Mouse (Mus musculus) liver, embryonic 13.5 days (tissue): ENCODE results near the gene Fam71a. TPM values are rescaled to one million over a fixed set of nuclear protein-coding genes. Genes with fewer than 3 reads are reported as not detected.

Experiments
- ATAC-seq: fragments of 200-750 bp; cut with Nextera tagmentation; 2 replicates; pipeline ENCODE4 v1.8.0; 2017; ENCODE audit warnings: low read depth, mild to moderate bottlenecking, moderate number of reproducible peaks, moderate library complexity
- DNase-seq: peaks from one replicate; pipeline ENCODE4 v3.0.0; 2022
- H3K27ac ChIP-seq: fragments of 300-500 bp; sonication (generic); 2 replicates; pipeline ENCODE4 v1.5.1; 2015; ENCODE audit warnings: moderate library complexity, mild to moderate bottlenecking, inconsistent platforms
- H3K27me3 ChIP-seq: fragments of 300-500 bp; sonication (generic); 2 replicates; pipeline ENCODE4 v1.6.1; 2015; ENCODE audit warnings: mild to moderate bottlenecking, inconsistent platforms
- H3K36me3 ChIP-seq: fragments of 300-500 bp; sonication (generic); 2 replicates; pipeline ENCODE4 v1.6.1; 2015; ENCODE audit warnings: mild to moderate bottlenecking, inconsistent platforms
- H3K4me1 ChIP-seq: fragments of 300-500 bp; sonication (generic); replicated peaks from 2 replicates; pipeline ENCODE4 v1.6.1; 2015; ENCODE audit warnings: inconsistent platforms
- H3K4me2 ChIP-seq: fragments of 300-500 bp; sonication (generic); 2 replicates; pipeline ENCODE4 v1.6.1; 2015; ENCODE audit warnings: inconsistent platforms, mild to moderate bottlenecking, moderate library complexity
- H3K4me3 ChIP-seq: fragments of 300-500 bp; sonication (generic); replicated peaks from 2 replicates; pipeline ENCODE4 v1.5.1; 2015; ENCODE audit warnings: mild to moderate bottlenecking, inconsistent platforms
- H3K9ac ChIP-seq: fragments of 300-500 bp; sonication (generic); 2 replicates; pipeline ENCODE4 v1.6.1; 2015; ENCODE audit warnings: mild to moderate bottlenecking, inconsistent platforms
- H3K9me3 ChIP-seq: fragments of 300-500 bp; sonication (generic); replicated peaks from 2 replicates; pipeline ENCODE4 v1.6.1; 2016; ENCODE audit warnings: inconsistent platforms
- WGBS: fragments of 180-500 bp; shearing (Covaris S2); methylation state at CpG from one replicate; pipeline ENCODE4 v1.1.7; 2015; ENCODE audit not compliant: insufficient replicate concordance; 5-methylcytosine and 5-hydroxymethylcytosine counted together
- polyA plus RNA-seq: library from polyadenylated mRNA; unstranded; fragments of >200 nt; fragmentation: Nextera tagmentation; extraction: Ambion mirVana; gene quantifications from 2 replicates; pipeline ENCODE4 v1.2.1, GENCODE M21; 2015

Gene Fam71a
- polyA plus RNA-seq = not detected in 2 replicates

GRCm38 (mm10) chr1:191164717-191165116, at the start of gene Fam71a:
Gene Fam71a, minus strand, starts transcription at chr1:191164817.
- Histone ChIP-seq H3K4me2 (no peak within 1 kb of the TSS), H3K4me1 (no peaks in the 10 kb centered on the region), H3K36me3 (no peaks in the 10 kb centered on the region), H3K27me3 (no peaks in the 10 kb centered on the region), H3K27ac (no peak within 1 kb of the TSS), H3K9me3 (peaks cover 4% of the 10 kb centered on the region; the same call in 1 of the 2 replicates), H3K4me3 (no peak within 1 kb of the TSS), H3K9ac (no peak within 1 kb of the TSS)
- ATAC-seq (no peak), DNase-seq (no peak)
- WGBS = 56% methylated on average over 3 of the region's 3 CpGs

- no peaks in the 10 kb centered on the region for H3K9me3 ChIP-seq
- no peak overlapping the region for H3K9ac ChIP-seq
- ATAC-seq (no peak), DNase-seq (no peak)
- WGBS = 34% methylated on average over 2 of the region's 2 CpGs
- no peaks in the 10 kb centered on the region for H3K36me3 ChIP-seq
- no peak overlapping the region for H3K4me2 ChIP-seq
- no peak overlapping the region for H3K27ac ChIP-seq
- peaks cover 32% of the 10 kb centered on the region for H3K27me3 ChIP-seq
- H3K4me1 ChIP-seq = no peaks in the 10 kb centered on the region
- no peak overlapping the region for H3K4me3 ChIP-seq
Measured at GRCm38 (mm10) chr1:191211096-191211495, 46.5 kb upstream of the Fam71a start.

GRCm38 (mm10) chr1:191205791-191206190, 41.2 kb upstream of the Fam71a start:
- DNase-seq = no peak
- no peak for ATAC-seq
- Histone ChIP-seq H3K4me3 (no peak overlapping the region), H3K4me2 (no peak overlapping the region), H3K36me3 (no peaks in the 10 kb centered on the region), H3K27ac (no peak overlapping the region), H3K4me1 (no peaks in the 10 kb centered on the region), H3K9ac (no peak overlapping the region), H3K27me3 (peaks cover 34% of the 10 kb centered on the region; the same call in 1 of the 2 replicates), H3K9me3 (no peaks in the 10 kb centered on the region)
- WGBS = 50% methylated on average over 5 of the region's 5 CpGs

- ATAC-seq (no peak), DNase-seq (no peak)
- no peaks in the 10 kb centered on the region for H3K4me1 ChIP-seq
- H3K9ac ChIP-seq = no peak overlapping the region
- H3K4me2 ChIP-seq = no peak overlapping the region
- peaks cover 33% of the 10 kb centered on the region; the same call in 1 of the 2 replicates for H3K27me3 ChIP-seq
- no peak overlapping the region for H3K27ac ChIP-seq
- 54% methylated on average over 5 of the region's 5 CpGs for WGBS
- no peaks in the 10 kb centered on the region for H3K9me3 ChIP-seq
- H3K4me3 ChIP-seq = no peak overlapping the region
- no peaks in the 10 kb centered on the region for H3K36me3 ChIP-seq
Measured at GRCm38 (mm10) chr1:191204876-191205275, 40.3 kb upstream of the Fam71a start.

- no peak for ATAC-seq
- WGBS = 68% methylated on average over 2 of the region's 2 CpGs
Measured at GRCm38 (mm10) chr1:191203496-191203895, 38.9 kb upstream of the Fam71a start.

GRCm38 (mm10) chr1:191202208-191202952, 37.8 kb upstream of the Fam71a start:
- DNase-seq = no peak
- H3K9ac ChIP-seq = no peak overlapping the region
- 66% methylated on average over 11 of the region's 11 CpGs for WGBS

More at GRCm38 (mm10) chr1:191203496-191203895, 38.9 kb upstream of the Fam71a start:
- Histone ChIP-seq H3K4me3 (no peak overlapping the region), H3K4me2 (no peak overlapping the region), H3K27ac (no peak overlapping the region), H3K27me3 (peaks cover 28% of the 10 kb centered on the region; the same call in 1 of the 2 replicates), H3K9me3 (no peaks in the 10 kb centered on the region), H3K9ac (no peak overlapping the region), H3K4me1 (no peaks in the 10 kb centered on the region), H3K36me3 (no peaks in the 10 kb centered on the region)
- DNase-seq = no peak

GRCm38 (mm10) chr1:191200816-191201602, 36.4 kb upstream of the Fam71a start:
- no peak for ATAC-seq
- H3K4me1 ChIP-seq = 0 out of 2 replicates have a peak, but pooled peaks cover 4% of the 10 kb centered on the region
- H3K9ac ChIP-seq = no peak overlapping the region
- H3K4me3 ChIP-seq = no peak overlapping the region
- H3K4me2 ChIP-seq = no peak overlapping the region
- no peaks in the 10 kb centered on the region for H3K9me3 ChIP-seq
- no peak overlapping the region for H3K27ac ChIP-seq
- H3K36me3 ChIP-seq = no peaks in the 10 kb centered on the region
- WGBS = 47% methylated on average over 9 of the region's 9 CpGs
- DNase-seq = no peak
- peaks cover 24% of the 10 kb centered on the region; the same call in 1 of the 2 replicates for H3K27me3 ChIP-seq

More at GRCm38 (mm10) chr1:191202208-191202952, 37.8 kb upstream of the Fam71a start:
- Histone ChIP-seq H3K4me1 (0 out of 2 replicates have a peak, but pooled peaks cover 4% of the 10 kb centered on the region), H3K4me2 (no peak overlapping the region), H3K9me3 (no peaks in the 10 kb centered on the region), H3K36me3 (no peaks in the 10 kb centered on the region), H3K27me3 (peaks cover 29% of the 10 kb centered on the region; the same call in 1 of the 2 replicates), H3K4me3 (no peak overlapping the region), H3K27ac (no peak overlapping the region)
- ATAC-seq = no peak

GRCm38 (mm10) chr1:191197916-191198315, 33.3 kb upstream of the Fam71a start:
- H3K36me3 ChIP-seq = no peaks in the 10 kb centered on the region
- H3K4me2 ChIP-seq = no peak overlapping the region
- no peak overlapping the region for H3K4me3 ChIP-seq
- no peak overlapping the region for H3K27ac ChIP-seq
- no peak overlapping the region for H3K9ac ChIP-seq
- H3K4me1 ChIP-seq = 0 out of 2 replicates have a peak, but pooled peaks cover 4% of the 10 kb centered on the region
- no peaks in the 10 kb centered on the region for H3K9me3 ChIP-seq
- 19% methylated on average over 7 of the region's 7 CpGs for WGBS
- DNase-seq (no peak), ATAC-seq (no peak)
- peaks cover 18% of the 10 kb centered on the region; the same call in 1 of the 2 replicates for H3K27me3 ChIP-seq

- H3K27ac ChIP-seq = no peak overlapping the region
- H3K9ac ChIP-seq = no peak overlapping the region
- H3K27me3 ChIP-seq = peaks cover 36% of the 10 kb centered on the region
- H3K4me3 ChIP-seq = no peak overlapping the region
- WGBS = 77% methylated on average over 6 of the region's 6 CpGs
- no peak overlapping the region for H3K4me2 ChIP-seq
- H3K36me3 ChIP-seq = no peaks in the 10 kb centered on the region
- H3K9me3 ChIP-seq = no peaks in the 10 kb centered on the region
- H3K4me1 ChIP-seq = 0 out of 2 replicates have a peak, but pooled peaks cover 4% of the 10 kb centered on the region
- DNase-seq = no peak
- ATAC-seq = no peak
Measured at GRCm38 (mm10) chr1:191196016-191196415, 31.4 kb upstream of the Fam71a start.

GRCm38 (mm10) chr1:191193657-191194424, 29.2 kb upstream of the Fam71a start:
- Histone ChIP-seq H3K4me2 (no peak overlapping the region), H3K9me3 (no peaks in the 10 kb centered on the region), H3K27me3 (peaks cover 58% of the 10 kb centered on the region), H3K4me3 (no peak overlapping the region), H3K4me1 (0 out of 2 replicates have a peak, but pooled peaks cover 4% of the 10 kb centered on the region), H3K36me3 (no peaks in the 10 kb centered on the region), H3K27ac (no peak overlapping the region), H3K9ac (no peak overlapping the region)
- 23% methylated on average over 14 of the region's 14 CpGs for WGBS
- ATAC-seq = no peak
- no peak for DNase-seq

GRCm38 (mm10) chr1:191192751-191193150, 28.1 kb upstream of the Fam71a start:
- no peak overlapping the region for H3K27ac ChIP-seq
- DNase-seq (no peak), ATAC-seq (no peak)
- no peak overlapping the region for H3K4me3 ChIP-seq
- 61% methylated on average over 6 of the region's 6 CpGs for WGBS
- no peaks in the 10 kb centered on the region for H3K9me3 ChIP-seq
- H3K4me2 ChIP-seq = no peak overlapping the region
- peaks cover 68% of the 10 kb centered on the region for H3K27me3 ChIP-seq
- H3K36me3 ChIP-seq = no peaks in the 10 kb centered on the region
- H3K4me1 ChIP-seq = 0 out of 2 replicates have a peak, but pooled peaks cover 2% of the 10 kb centered on the region
- H3K9ac ChIP-seq = no peak overlapping the region
